Mouse (Mus musculus): Measurements from ENCODE around the gene Iqsec1. TPM values are rescaled to one million over a fixed set of nuclear protein-coding genes. Genes with fewer than 3 reads are reported as not detected.

Gene Iqsec1
- total and polyA plus RNA-seq, 3 experiments = 2.0 to 48.2 (median 39.2) TPM

DNA sequence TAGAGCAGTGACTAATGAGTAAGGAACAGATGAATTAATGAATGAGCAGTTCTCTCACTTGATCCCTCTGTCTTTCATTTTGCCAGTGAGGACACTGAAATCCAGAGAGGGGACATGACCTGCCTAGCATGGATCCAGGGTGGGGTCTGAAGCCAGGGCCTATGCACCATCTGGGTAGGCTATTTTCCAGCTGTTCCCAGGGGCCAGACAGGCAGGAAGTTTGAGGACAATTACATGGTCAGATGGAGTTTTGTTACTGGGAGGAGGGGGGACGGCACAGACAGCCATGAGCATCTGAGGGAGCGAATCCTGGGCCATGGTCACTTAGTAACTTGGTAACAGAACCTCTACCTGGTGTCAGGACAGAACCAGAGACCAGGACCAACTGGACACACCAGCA is 220.0 kb downstream of the Iqsec1 start:
- H3K4me1 ChIP-seq (ENCODE audit: insufficient read depth, low read depth, low read length) = no peaks in the 10 kb centered on the region
- no peaks in the 10 kb centered on the region for H3K36me3 ChIP-seq (replicated peaks)
- H3K4me3 ChIP-seq (ENCODE audit: low read depth, low read length) = no peak overlapping the region
- no peak for TF ChIP-seq TAL1 (conservative IDR thresholded peaks at IDR 0.05; ENCODE audit: low read depth, low read length)
- no peaks in the 10 kb centered on the region for H3K9me3 ChIP-seq (replicated peaks)
- DNase-seq (ENCODE audit: low spot score) = no peak
- H3K27me3 ChIP-seq (ENCODE audit: insufficient read depth, low read length) = peaks cover 4% of the 10 kb centered on the region; the same call in 1 of the 2 replicates
- no peak for ATAC-seq (ENCODE audit: extremely low read depth, insufficient number of reproducible peaks, low FRiP score, poor library complexity, severe bottlenecking)

DNA sequence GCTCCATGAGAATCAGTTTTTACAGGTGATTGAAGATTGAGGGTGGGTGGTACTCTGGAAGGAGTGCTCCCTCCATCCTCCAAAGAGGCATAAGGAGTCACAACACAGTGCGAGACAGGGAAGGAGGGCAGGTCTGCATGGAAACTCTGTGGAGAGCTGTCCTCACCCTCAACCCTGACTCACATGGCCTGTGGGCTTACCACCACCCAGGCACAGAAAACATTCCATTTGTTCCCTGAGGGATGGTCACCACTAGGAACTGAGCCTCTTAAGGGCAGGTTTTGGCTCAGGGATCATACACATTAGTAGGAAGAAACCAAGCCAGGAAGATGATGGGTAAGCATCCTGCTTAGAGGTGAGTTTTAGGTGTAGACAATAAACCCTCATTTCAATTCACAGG is 220.6 kb downstream of the Iqsec1 start:
- Histone ChIP-seq H3K4me1 (ENCODE audit: insufficient read depth, low read depth, low read length) (no peaks in the 10 kb centered on the region), H3K36me3 (replicated peaks) (no peaks in the 10 kb centered on the region), H3K9me3 (replicated peaks) (no peaks in the 10 kb centered on the region), H3K4me3 (ENCODE audit: low read depth, low read length) (no peak overlapping the region), H3K27me3 (ENCODE audit: insufficient read depth, low read length) (peaks cover 5% of the 10 kb centered on the region; the same call in 1 of the 2 replicates)
- DNase-seq (ENCODE audit: low spot score) = no peak
- no peak for ATAC-seq (ENCODE audit: extremely low read depth, insufficient number of reproducible peaks, low FRiP score, poor library complexity, severe bottlenecking)
- no peak for TF ChIP-seq GATA1 (IDR thresholded peaks at IDR 0.05; ENCODE audit: borderline replicate concordance, low read length)
- TF ChIP-seq TAL1 (conservative IDR thresholded peaks at IDR 0.05; ENCODE audit: low read depth, low read length) = no peak
- TF ChIP-seq CTCF (IDR thresholded peaks at IDR 0.05; ENCODE audit: low read depth, low read length) = no peak
- TF ChIP-seq POLR2AphosphoS5 (IDR thresholded peaks at IDR 0.05; ENCODE audit: insufficient replicate concordance, low read depth, low read length) = no peak
- TF ChIP-seq GATA2 (IDR thresholded peaks at IDR 0.05; ENCODE audit: borderline replicate concordance, low read depth, low read length) = no peak

DNA sequence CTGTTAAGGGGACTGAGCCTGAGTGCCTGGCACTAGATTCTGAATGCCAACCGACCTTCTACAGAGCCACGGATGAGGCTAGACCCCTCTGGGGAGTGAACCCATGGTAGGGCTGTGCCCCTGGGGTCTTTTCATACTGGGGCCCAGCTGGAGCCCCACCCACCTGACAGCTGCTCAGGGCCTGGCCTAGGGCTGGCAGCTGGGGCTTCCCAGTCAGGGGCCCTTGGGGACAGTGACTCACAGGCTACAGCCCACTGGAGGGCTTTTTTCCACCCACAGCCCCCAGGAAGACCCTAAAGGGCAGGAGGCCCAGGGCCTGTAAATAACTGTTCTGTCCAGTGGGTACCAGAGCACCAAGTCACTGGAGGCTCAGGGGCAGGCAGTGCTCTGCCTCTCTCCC is 223.7 kb downstream of the Iqsec1 start:
- DNase-seq (ENCODE audit: low spot score) = no peak
- Histone ChIP-seq H3K4me3 (ENCODE audit: low read depth, low read length) (no peak overlapping the region), H3K36me3 (replicated peaks) (no peaks in the 10 kb centered on the region), H3K4me1 (ENCODE audit: insufficient read depth, low read depth, low read length) (no peaks in the 10 kb centered on the region), H3K9me3 (replicated peaks) (no peaks in the 10 kb centered on the region), H3K27me3 (ENCODE audit: insufficient read depth, low read length) (peaks cover 19% of the 10 kb centered on the region)
- no peak for ATAC-seq (ENCODE audit: extremely low read depth, insufficient number of reproducible peaks, low FRiP score, poor library complexity, severe bottlenecking)
- no peak for TF ChIP-seq POLR2AphosphoS5 (IDR thresholded peaks at IDR 0.05; ENCODE audit: insufficient replicate concordance, low read depth, low read length)
- TF ChIP-seq TAL1 (conservative IDR thresholded peaks at IDR 0.05; ENCODE audit: low read depth, low read length) = no peak
- no peak for TF ChIP-seq GATA1 (IDR thresholded peaks at IDR 0.05; ENCODE audit: borderline replicate concordance, low read length)
- TF ChIP-seq GATA2 (IDR thresholded peaks at IDR 0.05; ENCODE audit: borderline replicate concordance, low read depth, low read length) = no peak
- TF ChIP-seq CTCF (IDR thresholded peaks at IDR 0.05; ENCODE audit: low read depth, low read length) = no peak

DNA sequence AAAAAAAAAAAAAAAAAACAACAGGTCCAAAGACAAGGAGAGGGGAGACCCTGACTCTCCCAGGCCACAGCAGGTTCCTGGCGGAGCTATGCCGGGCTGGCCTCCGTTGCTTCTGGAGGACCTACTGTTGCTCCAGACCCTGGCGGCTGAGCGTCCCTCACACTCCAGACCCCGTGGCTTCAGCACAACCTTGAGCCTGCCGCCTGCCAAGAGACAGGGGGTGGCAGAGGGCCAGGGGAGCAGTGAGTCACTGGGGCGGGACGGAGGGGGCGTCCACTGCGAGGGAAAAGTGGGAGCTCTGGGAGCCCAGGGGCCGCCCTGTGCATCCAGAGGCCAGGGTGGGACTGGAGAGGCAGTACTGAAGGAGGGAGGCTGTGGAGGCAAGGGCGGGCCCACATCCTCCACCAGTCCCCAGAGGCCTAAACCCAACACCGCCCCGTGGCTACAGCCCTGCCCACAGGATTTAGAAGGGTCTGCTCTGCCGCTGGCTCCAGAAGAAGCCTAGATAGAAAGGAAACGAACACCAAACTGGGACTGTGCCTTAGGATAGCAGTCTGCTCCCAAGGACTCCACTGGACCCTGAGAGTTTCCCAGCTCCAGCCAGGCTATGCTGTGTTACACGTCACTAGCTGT is 224.4 kb downstream of the Iqsec1 start:
- no peak for DNase-seq (ENCODE audit: low spot score)
- no peak for ATAC-seq (ENCODE audit: extremely low read depth, insufficient number of reproducible peaks, low FRiP score, poor library complexity, severe bottlenecking)
- no peaks in the 10 kb centered on the region for H3K4me1 ChIP-seq (ENCODE audit: insufficient read depth, low read depth, low read length)
- no peaks in the 10 kb centered on the region for H3K9me3 ChIP-seq (replicated peaks)
- H3K4me3 ChIP-seq (ENCODE audit: low read depth, low read length) = no peak overlapping the region
- peaks cover 22% of the 10 kb centered on the region for H3K27me3 ChIP-seq (ENCODE audit: insufficient read depth, low read length)
- no peak for TF ChIP-seq GATA1 (IDR thresholded peaks at IDR 0.05; ENCODE audit: borderline replicate concordance, low read length)
- TF ChIP-seq CTCF (IDR thresholded peaks at IDR 0.05; ENCODE audit: low read depth, low read length) = no peak
- no peak for TF ChIP-seq GATA2 (IDR thresholded peaks at IDR 0.05; ENCODE audit: borderline replicate concordance, low read depth, low read length)
- TF ChIP-seq POLR2AphosphoS5 (IDR thresholded peaks at IDR 0.05; ENCODE audit: insufficient replicate concordance, low read depth, low read length) = no peak
- no peak for TF ChIP-seq TAL1 (conservative IDR thresholded peaks at IDR 0.05; ENCODE audit: low read depth, low read length)
- H3K36me3 ChIP-seq (replicated peaks) = no peaks in the 10 kb centered on the region

DNA sequence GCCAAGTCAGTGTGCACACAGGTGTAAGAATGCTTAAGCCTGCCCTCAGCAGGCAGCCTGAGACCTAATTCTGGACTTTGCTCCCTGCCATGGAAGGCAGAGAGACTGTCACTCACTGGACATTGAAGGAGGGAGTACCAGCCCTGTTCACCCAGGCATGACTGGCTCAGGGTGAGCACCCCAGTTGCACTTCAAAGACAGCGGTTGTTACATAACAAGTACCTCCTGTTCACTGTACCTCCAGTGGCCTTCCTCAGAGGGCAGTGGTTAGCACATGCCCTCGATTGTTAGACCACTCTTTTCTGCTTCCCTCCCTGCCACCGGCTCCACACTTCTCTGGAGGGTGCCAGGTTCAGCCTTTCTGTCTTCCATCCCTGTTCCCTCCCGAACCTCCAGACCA is 225.2 kb downstream of the Iqsec1 start:
- H3K9me3 ChIP-seq (replicated peaks) = no peaks in the 10 kb centered on the region
- no peaks in the 10 kb centered on the region for H3K36me3 ChIP-seq (replicated peaks)
- TF ChIP-seq POLR2AphosphoS5 (IDR thresholded peaks at IDR 0.05; ENCODE audit: insufficient replicate concordance, low read depth, low read length) = no peak
- no peak for TF ChIP-seq CTCF (IDR thresholded peaks at IDR 0.05; ENCODE audit: low read depth, low read length)
- TF ChIP-seq GATA2 (IDR thresholded peaks at IDR 0.05; ENCODE audit: borderline replicate concordance, low read depth, low read length) = no peak
- TF ChIP-seq GATA1 (IDR thresholded peaks at IDR 0.05; ENCODE audit: borderline replicate concordance, low read length) = no peak
- no peak for TF ChIP-seq TAL1 (conservative IDR thresholded peaks at IDR 0.05; ENCODE audit: low read depth, low read length)
- no peak for ATAC-seq (ENCODE audit: extremely low read depth, insufficient number of reproducible peaks, low FRiP score, poor library complexity, severe bottlenecking)
- no peaks in the 10 kb centered on the region for H3K4me1 ChIP-seq (ENCODE audit: insufficient read depth, low read depth, low read length)
- no peak overlapping the region for H3K4me3 ChIP-seq (ENCODE audit: low read depth, low read length)
- peaks cover 22% of the 10 kb centered on the region for H3K27me3 ChIP-seq (ENCODE audit: insufficient read depth, low read length)
- no peak for DNase-seq (ENCODE audit: low spot score)

DNA sequence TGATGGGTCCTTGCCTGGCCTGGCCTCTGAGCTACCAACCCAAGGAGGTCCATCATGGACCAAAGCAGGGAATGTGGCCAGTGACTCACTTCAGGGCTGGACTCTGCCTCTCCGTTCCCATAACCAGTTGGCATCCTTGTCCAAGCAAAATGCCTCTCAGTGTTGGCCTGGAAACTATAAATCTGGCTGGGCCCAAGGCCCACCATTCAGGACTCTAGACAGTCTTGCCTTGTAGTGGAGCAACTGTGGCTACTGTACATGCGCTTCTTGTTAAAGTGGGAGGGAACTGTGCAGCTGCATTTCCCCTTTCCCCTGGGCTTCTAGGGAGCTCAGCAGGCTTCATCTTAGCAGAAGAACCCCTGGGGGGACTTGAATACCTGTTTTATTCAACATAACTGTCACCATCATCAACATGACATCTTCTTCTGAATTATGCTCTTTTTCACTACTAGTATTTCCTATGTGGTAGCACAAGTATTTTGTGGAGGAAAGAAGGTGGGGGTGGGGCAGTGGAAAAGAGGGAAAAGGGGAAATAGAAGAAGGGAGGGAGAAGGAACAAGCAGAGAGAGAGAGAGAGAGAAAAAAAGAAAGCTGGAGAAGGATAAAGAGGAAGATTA is 226.3 kb downstream of the Iqsec1 start:
- no peak for DNase-seq (ENCODE audit: low spot score)
- no peaks in the 10 kb centered on the region for H3K36me3 ChIP-seq (replicated peaks)

More for the DNA sequence above, 226.3 kb downstream of the Iqsec1 start:
- Histone ChIP-seq H3K4me1 (ENCODE audit: insufficient read depth, low read depth, low read length) (no peaks in the 10 kb centered on the region), H3K9me3 (replicated peaks) (no peaks in the 10 kb centered on the region), H3K4me3 (ENCODE audit: low read depth, low read length) (no peak overlapping the region), H3K27me3 (ENCODE audit: insufficient read depth, low read length) (peaks cover 22% of the 10 kb centered on the region)
- TF ChIP-seq CTCF (IDR thresholded peaks at IDR 0.05; ENCODE audit: low read depth, low read length) = no peak
- no peak for TF ChIP-seq TAL1 (conservative IDR thresholded peaks at IDR 0.05; ENCODE audit: low read depth, low read length)
- TF ChIP-seq GATA1 (IDR thresholded peaks at IDR 0.05; ENCODE audit: borderline replicate concordance, low read length) = no peak
- TF ChIP-seq GATA2 (IDR thresholded peaks at IDR 0.05; ENCODE audit: borderline replicate concordance, low read depth, low read length) = no peak
- no peak for TF ChIP-seq POLR2AphosphoS5 (IDR thresholded peaks at IDR 0.05; ENCODE audit: insufficient replicate concordance, low read depth, low read length)
- ATAC-seq (ENCODE audit: extremely low read depth, insufficient number of reproducible peaks, low FRiP score, poor library complexity, severe bottlenecking) = no peak
